In genomic region chr1:77429174-77429573, GRCm38 (mm10) we compare ENCODE assay signal across 11 mouse cellular contexts.
A peak's percentile ranks its signal among the peaks of the same experiment; 100 is the strongest.
DNase-seq lines count a peak whose midpoint lies in the region; ATAC-seq lines count a peak whose summit lies in the region.
"Had no signal": no experiment of that assay in that cellular context is flagged by ENCODE, and none has a peak within 500 bp of the region (broad histone marks: within the 10 kb centered on the region; RNA-seq: fewer than 3 reads in every experiment).

No protein-coding gene starts in this region.

- ATAC-seq in embryonic facial prominence, embryonic 14.5 days (ENCODE audit: low read depth) = peak; percentile 41; the same call in 1 of the 2 replicates
- ATAC-seq in kidney, embryonic 16.5 days (ENCODE audit: low FRiP score, low TSS enrichment) = peak; percentile 82
- ATAC-seq in erythroblast, adult 5-6 weeks (replicated peaks; ENCODE audit: low FRiP score, poor library complexity, severe bottlenecking) = no peak
- no peak for ATAC-seq in megakaryocyte-erythroid progenitor cell, adult 5-6 weeks (replicated peaks; ENCODE audit: low FRiP score, low TSS enrichment, poor library complexity, severe bottlenecking)
- ATAC-seq: liver, embryonic 12.5 days had no signal

- no peak for DNase-seq in embryonic facial prominence, embryonic 14.5 days (ENCODE audit: low spot score)
- DNase-seq in embryonic facial prominence, embryonic 10.5 days (ENCODE audit: low spot score) = no peak
- peak; percentile 39 to 48 for DNase-seq in right cerebral cortex, postnatal 10 days (ENCODE audit: low spot score in 2 of 2)
- no peak for DNase-seq in right cerebral cortex, adult 18-20 months
- DNase-seq in retina, postnatal 1 day = peak; percentile 80
- DNase-seq: thymus, postnatal 36 days had no signal

- H3K27me3 ChIP-seq in embryonic facial prominence, embryonic 14.5 days (replicated peaks; ENCODE audit: control insufficient read depth, insufficient read depth, low read length) = no peaks in the 10 kb centered on the region
- no peaks in the 10 kb centered on the region for H3K27me3 ChIP-seq in embryonic facial prominence, embryonic 10.5 days (replicated peaks; ENCODE audit: low read depth, poor library complexity, severe bottlenecking)
- no peaks in the 10 kb centered on the region for H3K27me3 ChIP-seq in kidney, embryonic 16.5 days (ENCODE audit: insufficient read depth, low read length)
- H3K27me3 ChIP-seq: liver, embryonic 12.5 days had no signal

- H3K4me2 ChIP-seq in embryonic facial prominence, embryonic 14.5 days (ENCODE audit: low read depth, low read length) = no peak overlapping the region
- no peak overlapping the region for H3K4me2 ChIP-seq in kidney, embryonic 16.5 days (replicated peaks; ENCODE audit: low read depth, low read length)
- H3K4me2 ChIP-seq: liver, embryonic 12.5 days had no signal

- H3K27ac ChIP-seq in embryonic facial prominence, embryonic 14.5 days (replicated peaks; ENCODE audit: low read depth, low read length) = no peak overlapping the region
- no peak overlapping the region for H3K27ac ChIP-seq in embryonic facial prominence, embryonic 10.5 days (replicated peaks)
- peak overlapping the region; percentile 67; the same call in 1 of the 2 replicates for H3K27ac ChIP-seq in kidney, embryonic 16.5 days (ENCODE audit: low read length)
- H3K27ac ChIP-seq: liver, embryonic 12.5 days had no signal

- H3K36me3 ChIP-seq in embryonic facial prominence, embryonic 14.5 days (ENCODE audit: control insufficient read depth, insufficient read depth, low read length) = peaks cover 23% of the 10 kb centered on the region; the same call in 1 of the 2 replicates
- peaks cover 72% of the 10 kb centered on the region for H3K36me3 ChIP-seq in embryonic facial prominence, embryonic 10.5 days (replicated peaks)
- H3K36me3 ChIP-seq in kidney, embryonic 16.5 days (ENCODE audit: insufficient read depth, low read length) = peaks cover 4% of the 10 kb centered on the region
- H3K36me3 ChIP-seq: G1E; liver, embryonic 12.5 days had no signal

- 62% methylated on average over 6 of the region's 6 CpGs for WGBS in embryonic facial prominence, embryonic 14.5 days
- 74% methylated on average over 6 of the region's 6 CpGs for WGBS in embryonic facial prominence, embryonic 10.5 days
- WGBS in kidney, embryonic 16.5 days = 48% methylated on average over 6 of the region's 6 CpGs

- H3K4me1 ChIP-seq in embryonic facial prominence, embryonic 14.5 days (ENCODE audit: control insufficient read depth, insufficient read depth, low read length) = 0 out of 2 replicates have a peak, but pooled peaks cover 5% of the 10 kb centered on the region
- peaks cover 5% of the 10 kb centered on the region; the same call in 1 of the 2 replicates for H3K4me1 ChIP-seq in embryonic facial prominence, embryonic 10.5 days
- H3K4me1 ChIP-seq in kidney, embryonic 16.5 days (ENCODE audit: insufficient read depth, low read length) = 0 out of 2 replicates have a peak, but pooled peaks cover 7% of the 10 kb centered on the region
- H3K4me1 ChIP-seq: liver, embryonic 12.5 days had no signal

- H3K9me3 ChIP-seq in embryonic facial prominence, embryonic 14.5 days (ENCODE audit: control insufficient read depth, low read length) = no peaks in the 10 kb centered on the region
- H3K9me3 ChIP-seq in embryonic facial prominence, embryonic 10.5 days = no peaks in the 10 kb centered on the region
- H3K9me3 ChIP-seq in kidney, embryonic 16.5 days (ENCODE audit: low read length) = no peaks in the 10 kb centered on the region
- H3K9me3 ChIP-seq: liver, embryonic 12.5 days had no signal

- no peak overlapping the region for H3K9ac ChIP-seq in embryonic facial prominence, embryonic 14.5 days (ENCODE audit: low read depth, low read length)
- H3K9ac ChIP-seq in kidney, embryonic 16.5 days (replicated peaks; ENCODE audit: low read length) = no peak overlapping the region
- H3K9ac ChIP-seq: liver, embryonic 12.5 days had no signal

- H3K4me3 ChIP-seq in embryonic facial prominence, embryonic 14.5 days (ENCODE audit: low read depth, low read length) = no peak overlapping the region
- H3K4me3 ChIP-seq in embryonic facial prominence, embryonic 10.5 days = no peak overlapping the region
- no peak overlapping the region for H3K4me3 ChIP-seq in kidney, embryonic 16.5 days (ENCODE audit: low read length)
- H3K4me3 ChIP-seq: liver, embryonic 12.5 days had no signal

Comparison
In these comparisons a context has a peak if more than half of its experiments do, and no peak if none do; other contexts are left out.
1. DNase-seq: peak in right cerebral cortex, postnatal 10 days (2 of 2) and retina, postnatal 1 day (single experiment); none in embryonic facial prominence, embryonic 14.5 days (single experiment), embryonic facial prominence, embryonic 10.5 days (single experiment) and right cerebral cortex, adult 18-20 months (single experiment).
2. ATAC-seq: peak in embryonic facial prominence, embryonic 14.5 days (single experiment) and kidney, embryonic 16.5 days (single experiment); none in erythroblast, adult 5-6 weeks (single experiment) and megakaryocyte-erythroid progenitor cell, adult 5-6 weeks (single experiment).